Mouse (Mus musculus) thymus, adult 2 months (tissue): Measurements from ENCODE around the gene Coro2b.

Experiments
- CTCF ChIP-seq: fragments of 200-500 bp; IDR thresholded peaks from 2 replicates; pipeline ENCODE4 v1.5.1; 2012; ENCODE audit warnings: mild to moderate bottlenecking, control low read depth, low read length, moderate library complexity, borderline replicate concordance; ENCODE audit not compliant: control insufficient read depth, poor library complexity, insufficient read depth; ENCODE audit errors: extremely low read depth
- POLR2A ChIP-seq: fragments of 200-500 bp; IDR thresholded peaks from 2 replicates; pipeline ENCODE4 v1.6.1; 2012; ENCODE audit warnings: mild to moderate bottlenecking, low read length, control low read depth, moderate library complexity; ENCODE audit not compliant: control insufficient read depth, poor library complexity, insufficient read depth; ENCODE audit errors: extremely low read depth

GRCm38 (mm10) chr9:62559446-62559845 is 22.6 kb upstream of the Coro2b start:
- no peak for TF ChIP-seq POLR2A
- no peak for TF ChIP-seq CTCF
